Mouse (Mus musculus) hindbrain, embryonic 14.5 days (tissue): ENCODE results near the gene Syt9. TPM values are rescaled to one million over a fixed set of nuclear protein-coding genes. Genes with fewer than 3 reads are reported as not detected.

Experiments
- ATAC-seq: fragments of 200-750 bp; cut with Nextera tagmentation; 2 replicates; pipeline ENCODE4 v1.8.0; 2017; ENCODE audit warnings: moderate number of reproducible peaks, mild to moderate bottlenecking, moderate TSS enrichment, moderate library complexity; ENCODE audit not compliant: low FRiP score
- DNase-seq: peaks from one replicate; pipeline ENCODE4 v3.0.0-alpha.2; 2015; ENCODE audit warnings: low spot score
- H3K27ac ChIP-seq: fragments of 300-500 bp; sonication (generic); 2 replicates; pipeline ENCODE4 v1.5.1; 2014; ENCODE audit warnings: mild to moderate bottlenecking, moderate library complexity
- H3K27me3 ChIP-seq: fragments of 300-500 bp; sonication (generic); 2 replicates; pipeline ENCODE4 v1.6.1; 2014; ENCODE audit warnings: mild to moderate bottlenecking, low read length, mixed read lengths; ENCODE audit not compliant: control insufficient read depth, insufficient read depth
- H3K36me3 ChIP-seq: fragments of 300-500 bp; sonication (generic); replicated peaks from 2 replicates; pipeline ENCODE4 v1.6.1; 2014; ENCODE audit not compliant: control insufficient read depth, insufficient read depth
- H3K4me1 ChIP-seq: fragments of 300-500 bp; sonication (generic); replicated peaks from 2 replicates; pipeline ENCODE4 v1.6.1; 2014; ENCODE audit warnings: antibody characterized with exemption, low read length, mixed read lengths; ENCODE audit not compliant: control insufficient read depth, insufficient read depth
- H3K4me2 ChIP-seq: fragments of 300-500 bp; sonication (generic); replicated peaks from 2 replicates; pipeline ENCODE4 v1.6.1; 2014; ENCODE audit warnings: mild to moderate bottlenecking, moderate library complexity
- H3K4me3 ChIP-seq: fragments of 300-500 bp; sonication (generic); replicated peaks from 2 replicates; pipeline ENCODE4 v1.5.1; 2014; ENCODE audit warnings: mild to moderate bottlenecking, low read length
- H3K9ac ChIP-seq: fragments of 300-500 bp; sonication (generic); 2 replicates; pipeline ENCODE4 v1.6.1; 2014
- H3K9me3 ChIP-seq: fragments of 300-500 bp; sonication (generic); 2 replicates; pipeline ENCODE4 v1.6.1; 2016; ENCODE audit warnings: low read length; ENCODE audit not compliant: control insufficient read depth
- WGBS: fragments of 180-500 bp; shearing (Covaris S2); extraction: QIAGEN DNeasy Blood & Tissue Kit; methylation state at CpG from one replicate; pipeline ENCODE4 v1.1.7; 2014; 5-methylcytosine and 5-hydroxymethylcytosine counted together
- polyA plus RNA-seq: library from polyadenylated mRNA; unstranded; fragments of >200 nt; fragmentation: Nextera tagmentation; extraction: Ambion mirVana; gene quantifications from 2 replicates; pipeline ENCODE4 v1.2.1, GENCODE M21; 2014

Syt9 gene
- polyA plus RNA-seq, 1 experiment from 2014 or later = 13.2 TPM

GRCm38 (mm10) chr7:107495428-107495827, 124.9 kb downstream of the Syt9 start:
- ATAC-seq = no peak
- H3K27me3 ChIP-seq = no peaks in the 10 kb centered on the region
- H3K4me2 ChIP-seq = no peak overlapping the region
- no peak overlapping the region for H3K27ac ChIP-seq
- DNase-seq = no peak
- H3K9me3 ChIP-seq = no peaks in the 10 kb centered on the region
- H3K9ac ChIP-seq = no peak overlapping the region
- H3K4me1 ChIP-seq = no peaks in the 10 kb centered on the region
- H3K4me3 ChIP-seq = no peak overlapping the region
- no peaks in the 10 kb centered on the region for H3K36me3 ChIP-seq

DNA sequence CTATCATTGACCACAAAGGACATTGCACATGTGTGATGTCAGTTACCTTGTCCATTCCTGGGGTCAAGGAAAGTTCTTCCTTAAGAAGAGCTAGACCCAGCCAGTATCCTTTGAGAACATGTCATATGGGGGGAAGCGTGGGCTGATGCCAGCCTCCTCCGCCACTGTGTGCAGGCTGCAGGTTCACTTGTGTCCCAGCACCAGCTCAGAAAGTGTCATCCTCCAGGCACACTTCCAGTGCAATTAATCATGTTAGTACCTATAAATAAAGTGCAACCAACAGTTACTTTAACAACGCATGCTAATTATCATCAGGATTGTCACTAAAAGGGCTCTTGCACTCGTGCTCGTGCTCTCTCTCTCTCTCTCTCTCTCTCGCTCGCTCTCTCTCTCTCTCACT, 126.4 kb downstream of the Syt9 start:
- no peaks in the 10 kb centered on the region for H3K27me3 ChIP-seq
- WGBS = 75% methylated on average over 7 of the region's 7 CpGs
- no peak overlapping the region for H3K27ac ChIP-seq
- no peaks in the 10 kb centered on the region for H3K9me3 ChIP-seq
- no peak overlapping the region for H3K4me2 ChIP-seq
- no peak overlapping the region for H3K9ac ChIP-seq
- H3K4me3 ChIP-seq = no peak overlapping the region
- no peaks in the 10 kb centered on the region for H3K36me3 ChIP-seq
- no peaks in the 10 kb centered on the region for H3K4me1 ChIP-seq
- ATAC-seq = no peak
- DNase-seq = no peak

GRCm38 (mm10) chr7:107500641-107501040, 130.1 kb downstream of the Syt9 start:
- Histone ChIP-seq H3K36me3 (no peaks in the 10 kb centered on the region), H3K9me3 (no peaks in the 10 kb centered on the region), H3K27ac (no peak overlapping the region), H3K4me3 (no peak overlapping the region), H3K9ac (no peak overlapping the region), H3K4me2 (no peak overlapping the region), H3K27me3 (no peaks in the 10 kb centered on the region), H3K4me1 (peaks cover 8% of the 10 kb centered on the region)
- ATAC-seq (no peak), DNase-seq (no peak)
- 77% methylated on average over 7 of the region's 7 CpGs for WGBS

DNA sequence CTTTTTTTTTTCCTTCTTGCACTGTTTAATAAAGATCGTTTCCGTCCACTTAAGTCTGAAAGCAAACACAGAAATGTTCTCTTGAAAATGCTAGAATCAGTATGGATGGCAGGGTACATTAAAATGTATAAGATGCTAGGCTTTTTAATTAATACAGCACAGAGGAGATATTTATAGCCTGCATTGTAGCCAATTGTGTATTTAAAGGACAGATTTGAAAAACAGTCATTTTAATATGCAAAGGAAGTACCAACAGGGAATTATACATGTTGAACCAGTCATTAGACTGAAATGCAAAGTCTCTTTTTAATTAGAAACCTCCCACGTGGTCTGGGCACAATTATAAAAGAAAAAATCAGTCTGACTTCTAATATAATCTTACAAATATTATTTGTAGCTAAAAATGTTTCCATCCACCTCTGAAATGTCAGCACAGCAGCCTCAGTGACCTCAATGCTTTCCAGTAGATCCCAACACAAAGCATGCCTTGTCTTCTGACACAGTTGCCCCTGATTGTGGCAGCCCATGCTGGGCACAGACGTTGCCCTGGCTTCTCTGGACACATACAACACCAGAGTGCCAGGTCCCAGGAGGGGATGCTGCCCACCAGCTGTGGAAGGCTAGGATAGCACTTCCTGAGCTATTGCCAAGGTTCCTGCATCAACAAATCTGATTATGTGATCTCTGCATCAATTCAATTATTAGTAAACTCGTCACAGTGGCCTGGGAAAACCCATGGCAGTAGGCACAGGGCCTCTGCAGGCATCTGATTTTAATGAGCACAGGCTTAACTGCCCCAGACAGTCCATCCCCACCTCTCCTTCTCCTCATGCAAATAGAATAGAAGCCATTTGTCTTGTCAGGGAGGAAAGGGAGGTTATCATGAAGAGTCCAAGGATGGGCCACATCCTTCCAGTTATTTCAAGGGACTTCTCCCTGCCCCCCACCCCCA, 134.5 kb downstream of the Syt9 start:
- DNase-seq = peak; percentile 32
- peak; percentile 51; the same call in 1 of the 2 replicates for ATAC-seq
- Histone ChIP-seq H3K9ac (no peak overlapping the region), H3K27me3 (no peaks in the 10 kb centered on the region), H3K4me3 (no peak overlapping the region), H3K9me3 (no peaks in the 10 kb centered on the region), H3K27ac (peak overlapping the region; percentile 38), H3K36me3 (no peaks in the 10 kb centered on the region), H3K4me2 (no peak overlapping the region), H3K4me1 (peaks cover 8% of the 10 kb centered on the region)
- 41% methylated on average over 5 of the region's 5 CpGs for WGBS

DNA sequence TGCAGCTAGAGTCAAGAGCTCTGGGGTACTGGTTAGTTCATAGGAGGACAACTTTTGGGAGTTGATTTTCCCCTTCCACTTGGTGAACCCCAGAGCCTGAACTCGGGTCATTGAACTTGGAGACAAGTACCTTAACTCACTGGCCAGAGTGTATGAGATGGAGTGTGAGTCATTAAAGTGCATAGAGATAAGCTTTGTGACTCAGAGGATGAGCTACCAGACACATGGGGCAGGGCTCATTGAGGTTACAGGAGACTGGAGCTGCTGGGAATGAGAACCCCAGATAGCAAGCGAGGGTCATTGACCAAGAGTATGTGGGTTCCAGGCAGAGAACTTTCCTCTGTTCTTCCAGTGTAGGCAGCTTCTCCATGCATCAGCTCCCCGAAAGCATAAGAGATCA, 137.4 kb downstream of the Syt9 start:
- H3K4me1 ChIP-seq = peaks cover 8% of the 10 kb centered on the region
- H3K4me2 ChIP-seq = no peak overlapping the region
- no peak overlapping the region for H3K4me3 ChIP-seq
- no peaks in the 10 kb centered on the region for H3K9me3 ChIP-seq
- ATAC-seq = no peak
- no peak overlapping the region for H3K9ac ChIP-seq
- no peak for DNase-seq
- no peaks in the 10 kb centered on the region for H3K36me3 ChIP-seq
- no peaks in the 10 kb centered on the region for H3K27me3 ChIP-seq
- WGBS = 84% methylated on average over 3 of the region's 3 CpGs
- no peak overlapping the region for H3K27ac ChIP-seq

- no peaks in the 10 kb centered on the region for H3K36me3 ChIP-seq
- 81% methylated on average over 3 of the region's 3 CpGs for WGBS
- ATAC-seq = no peak
- no peak for DNase-seq
- no peaks in the 10 kb centered on the region for H3K27me3 ChIP-seq
- no peak overlapping the region for H3K9ac ChIP-seq
- H3K4me2 ChIP-seq = no peak overlapping the region
- no peak overlapping the region for H3K27ac ChIP-seq
- H3K9me3 ChIP-seq = no peaks in the 10 kb centered on the region
- peaks cover 6% of the 10 kb centered on the region; the same call in 1 of the 2 replicates for H3K4me1 ChIP-seq
- no peak overlapping the region for H3K4me3 ChIP-seq
These were observed 139.2 kb downstream of the Syt9 start for GRCm38 (mm10) chr7:107509740-107510139.

- Histone ChIP-seq H3K36me3 (no peaks in the 10 kb centered on the region), H3K4me3 (no peak overlapping the region), H3K4me1 (peaks cover 3% of the 10 kb centered on the region; the same call in 1 of the 2 replicates), H3K27me3 (no peaks in the 10 kb centered on the region), H3K4me2 (no peak overlapping the region), H3K27ac (no peak overlapping the region), H3K9ac (no peak overlapping the region), H3K9me3 (no peaks in the 10 kb centered on the region)
- DNase-seq (peak; percentile 55), ATAC-seq (peak; percentile 53; the same call in 1 of the 2 replicates)
- WGBS = 48% methylated on average over 8 of the region's 8 CpGs
These were observed 146.3 kb downstream of the Syt9 start for GRCm38 (mm10) chr7:107516704-107517410.

- DNase-seq = no peak
- H3K4me2 ChIP-seq = no peak overlapping the region
- no peaks in the 10 kb centered on the region for H3K9me3 ChIP-seq
- H3K4me1 ChIP-seq = peaks cover 3% of the 10 kb centered on the region; the same call in 1 of the 2 replicates
- WGBS = 84% methylated on average over 12 of the region's 12 CpGs
- no peak overlapping the region for H3K27ac ChIP-seq
- H3K4me3 ChIP-seq = no peak overlapping the region
- H3K36me3 ChIP-seq = no peaks in the 10 kb centered on the region
- no peak overlapping the region for H3K9ac ChIP-seq
- no peaks in the 10 kb centered on the region for H3K27me3 ChIP-seq
- ATAC-seq = no peak
These were observed 148.9 kb downstream of the Syt9 start for GRCm38 (mm10) chr7:107519256-107520025.

DNA sequence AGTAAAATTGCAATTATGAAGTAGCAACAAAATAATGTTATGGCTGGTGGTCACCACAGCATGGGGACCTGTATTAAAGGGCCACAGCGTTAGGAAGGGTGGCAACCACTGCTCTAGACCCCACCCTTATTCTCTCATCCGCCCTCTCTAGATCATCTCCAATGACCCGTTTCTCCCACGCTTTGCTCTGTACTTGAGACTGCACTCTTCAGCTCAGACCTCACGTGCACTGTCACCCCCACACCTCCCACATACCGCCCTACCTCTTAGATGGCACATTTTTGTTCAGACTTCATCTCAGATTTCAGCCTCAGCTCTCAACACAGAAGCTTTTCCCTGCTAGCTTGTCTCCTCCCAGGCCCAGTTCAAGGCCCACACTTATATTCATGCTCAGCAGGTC, 150.9 kb downstream of the Syt9 start:
- WGBS = 95% methylated on average over 6 of the region's 6 CpGs
- H3K27me3 ChIP-seq = no peaks in the 10 kb centered on the region

More for the DNA sequence above, 150.9 kb downstream of the Syt9 start:
- Histone ChIP-seq H3K4me1 (0 out of 2 replicates have a peak, but pooled peaks cover 3% of the 10 kb centered on the region), H3K36me3 (no peaks in the 10 kb centered on the region), H3K27ac (no peak overlapping the region), H3K4me3 (no peak overlapping the region), H3K9me3 (no peaks in the 10 kb centered on the region), H3K9ac (no peak overlapping the region), H3K4me2 (no peak overlapping the region)
- no peak for ATAC-seq
- DNase-seq = no peak
